In genomic region chr4:98789861-98790311, GRCm38 (mm10) we compare ENCODE assay signal across 7 mouse cellular contexts. TPM values are rescaled to one million over a fixed set of nuclear protein-coding genes. Genes with fewer than 3 reads are reported as not detected.
DNase-seq lines count a peak whose midpoint lies in the region; ATAC-seq and TF ChIP-seq lines count a peak whose summit lies in the region.

No protein-coding gene starts in this region.

- peak; percentile 79 for DNase-seq in R1 (ENCODE audit: low read depth, low spot score)
- DNase-seq in induced T-regulatory cell, adult 2 months (ENCODE audit: low read depth) = peak; percentile 26
- DNase-seq in lung, embryonic 14.5 days = peak; percentile 75
- no peak for DNase-seq in cerebellum, adult 9-11 months
- DNase-seq in gastrocnemius, postnatal 14 days = no peak

- H3K4me1 ChIP-seq in embryonic facial prominence, embryonic 12.5 days = peaks cover 28% of the 10 kb centered on the region
- 0 out of 2 replicates have a peak, but pooled peaks cover under 1% of the 10 kb centered on the region for H3K4me1 ChIP-seq in lung, embryonic 14.5 days (ENCODE audit: insufficient read depth)
- H3K4me1 ChIP-seq in stomach, embryonic 16.5 days (ENCODE audit: control insufficient read depth, insufficient read depth, low read length) = peaks cover 14% of the 10 kb centered on the region

- no peaks in the 10 kb centered on the region for H3K36me3 ChIP-seq in embryonic facial prominence, embryonic 12.5 days
- H3K36me3 ChIP-seq in lung, embryonic 14.5 days (ENCODE audit: insufficient read depth) = no peaks in the 10 kb centered on the region
- no peaks in the 10 kb centered on the region for H3K36me3 ChIP-seq in stomach, embryonic 16.5 days (ENCODE audit: control insufficient read depth, insufficient read depth, low read length)

- WGBS in embryonic facial prominence, embryonic 12.5 days = 7% methylated on average over 10 of the region's 10 CpGs
- 4% methylated on average over 10 of the region's 10 CpGs for WGBS in lung, embryonic 14.5 days
- WGBS in stomach, embryonic 16.5 days = 4% methylated on average over 10 of the region's 10 CpGs

- no peak for TF ChIP-seq CTCF in lung, embryonic 14.5 days (IDR thresholded peaks at IDR 0.05; ENCODE audit: low read depth)

- H3K9ac ChIP-seq in embryonic facial prominence, embryonic 12.5 days = no peak overlapping the region
- no peak overlapping the region; the same call in 1 of the 2 replicates for H3K9ac ChIP-seq in lung, embryonic 14.5 days
- H3K9ac ChIP-seq in stomach, embryonic 16.5 days (ENCODE audit: low read length) = peak overlapping the region; percentile 58; the same call in 1 of the 2 replicates

- intact Hi-C loops in gastrocnemius, postnatal 14 days (cut with DNase I; ENCODE audit: low total_unique reads) = no loop called here

- ATAC-seq in embryonic facial prominence, embryonic 12.5 days (ENCODE audit: insufficient number of reproducible peaks, insufficient read depth, low FRiP score, low TSS enrichment) = no peak
- ATAC-seq in lung, embryonic 14.5 days (ENCODE audit: insufficient read depth) = peak; percentile 68
- 0 out of 2 replicates have a peak, but pooled peaks have one; percentile 56 for ATAC-seq in stomach, embryonic 16.5 days (ENCODE audit: insufficient read depth, low FRiP score)

- H3K4me3 ChIP-seq in embryonic facial prominence, embryonic 12.5 days = peak overlapping the region; percentile 9; the same call in 1 of the 2 replicates
- H3K4me3 ChIP-seq in lung, embryonic 14.5 days (ENCODE audit: low read depth, low read length) = no peak overlapping the region; the same call in 1 of the 2 replicates
- H3K4me3 ChIP-seq in stomach, embryonic 16.5 days (replicated peaks; ENCODE audit: low read length) = peak overlapping the region; percentile 20

- H3K4me2 ChIP-seq in embryonic facial prominence, embryonic 12.5 days (replicated peaks) = peak overlapping the region; percentile 33
- H3K4me2 ChIP-seq in lung, embryonic 14.5 days = peak overlapping the region; percentile 49
- peak overlapping the region; percentile 55 for H3K4me2 ChIP-seq in stomach, embryonic 16.5 days (ENCODE audit: low read depth, low read length)

- H3K27me3 ChIP-seq in embryonic facial prominence, embryonic 12.5 days = no peaks in the 10 kb centered on the region
- no peaks in the 10 kb centered on the region for H3K27me3 ChIP-seq in lung, embryonic 14.5 days (ENCODE audit: insufficient read depth, low read length)
- no peaks in the 10 kb centered on the region for H3K27me3 ChIP-seq in stomach, embryonic 16.5 days (ENCODE audit: control insufficient read depth, insufficient read depth, low read length)

- no peaks in the 10 kb centered on the region for H3K9me3 ChIP-seq in embryonic facial prominence, embryonic 12.5 days
- H3K9me3 ChIP-seq in lung, embryonic 14.5 days (ENCODE audit: low read depth, low read length) = no peaks in the 10 kb centered on the region
- no peaks in the 10 kb centered on the region for H3K9me3 ChIP-seq in stomach, embryonic 16.5 days (replicated peaks; ENCODE audit: control insufficient read depth, low read length)

- peak overlapping the region; percentile 87 for H3K27ac ChIP-seq in embryonic facial prominence, embryonic 12.5 days
- H3K27ac ChIP-seq in lung, embryonic 14.5 days (ENCODE audit: low read depth) = 0 out of 2 replicates have a peak overlapping the region, but pooled peaks have one; percentile 2
- H3K27ac ChIP-seq in stomach, embryonic 16.5 days (ENCODE audit: low read length) = peak overlapping the region; percentile 53

RNA-seq across cellular contexts. Expression of gene Kank4, which starts 27.5 kb away (rescaled TPM):
- 2.7 and 2.8 TPM in 2 replicates for polyA plus RNA-seq in embryonic facial prominence, embryonic 12.5 days (2016; fragmentation: Nextera tagmentation; extraction: Ambion mirVana)
- 5.9 and 6.7 TPM in 2 replicates for polyA plus RNA-seq in lung, embryonic 14.5 days (2014; fragmentation: Nextera tagmentation; extraction: Ambion mirVana)
- polyA plus RNA-seq in stomach, embryonic 16.5 days (2015; fragmentation: Nextera tagmentation; extraction: Ambion mirVana) = 1.3 and 1.8 TPM in 2 replicates
- total RNA-seq in gastrocnemius, postnatal 14 days (2021) = 1 to 10 TPM; 1.9 to 4.8 TPM

RNA-seq across cellular contexts. Expression of gene I0C0044D17Rik, which starts 33.8 kb away (rescaled TPM):
- not detected in 2 replicates for polyA plus RNA-seq in embryonic facial prominence, embryonic 12.5 days (2016; fragmentation: Nextera tagmentation; extraction: Ambion mirVana)
- not detected in 2 replicates for polyA plus RNA-seq in lung, embryonic 14.5 days (2014; fragmentation: Nextera tagmentation; extraction: Ambion mirVana)
- polyA plus RNA-seq in stomach, embryonic 16.5 days (2015; fragmentation: Nextera tagmentation; extraction: Ambion mirVana) = not detected in 2 replicates
- not detected for total RNA-seq in gastrocnemius, postnatal 14 days (2021)

Comparison
In these comparisons a context has a peak if more than half of its experiments do, and no peak if none do; other contexts are left out.
1. DNase-seq: peak in R1 (single experiment), induced T-regulatory cell, adult 2 months (single experiment) and lung, embryonic 14.5 days (single experiment); none in cerebellum, adult 9-11 months (single experiment) and gastrocnemius, postnatal 14 days (single experiment).
2. H3K27ac ChIP-seq: peak in every context shown above with its lines; median percentile 87 in embryonic facial prominence, embryonic 12.5 days; 53 in stomach, embryonic 16.5 days; 2 in lung, embryonic 14.5 days.
3. Peak in every context shown above with its lines, with median percentiles within 50 percentile points of each other: H3K4me2 ChIP-seq.